Mouse (Mus musculus): Measurements from ENCODE around the gene Aggf1.

Aggf1 gene

GRCm38 (mm10) chr13:95332086-95332899, 42.9 kb downstream of the Aggf1 start:
- DNase-seq (ENCODE audit: low spot score) = no peak

GRCm38 (mm10) chr13:95330507-95330906, 44.6 kb downstream of the Aggf1 start:
- DNase-seq (ENCODE audit: low spot score) = no peak

- DNase-seq (ENCODE audit: low spot score) = no peak
Observed at GRCm38 (mm10) chr13:95328767-95329166, 46.4 kb downstream of the Aggf1 start.

GRCm38 (mm10) chr13:95327345-95327741, 47.8 kb downstream of the Aggf1 start:
- no peak for DNase-seq (ENCODE audit: low spot score)

- no peak for DNase-seq (ENCODE audit: low spot score)
Observed at GRCm38 (mm10) chr13:95326611-95327344, 48.4 kb downstream of the Aggf1 start.

- DNase-seq (ENCODE audit: low spot score) = no peak
Observed at GRCm38 (mm10) chr13:95325907-95326550, 49.1 kb downstream of the Aggf1 start.

GRCm38 (mm10) chr13:95325080-95325906, 49.9 kb downstream of the Aggf1 start:
- DNase-seq (ENCODE audit: low spot score) = peak; percentile 43

- no peak for DNase-seq (ENCODE audit: low spot score)
Observed at GRCm38 (mm10) chr13:95324626-95325079, 50.5 kb downstream of the Aggf1 start.

- no peak for DNase-seq (ENCODE audit: low spot score)
Observed at GRCm38 (mm10) chr13:95323950-95324625, 51.1 kb downstream of the Aggf1 start.

- DNase-seq (ENCODE audit: low spot score) = no peak
Observed at GRCm38 (mm10) chr13:95323400-95323799, 51.8 kb downstream of the Aggf1 start, which contains the start of gene Zbed3. TSS of gene Zbed3 (plus strand) at chr13:95323612.

GRCm38 (mm10) chr13:95320451-95320850, 54.7 kb downstream of the Aggf1 start:
- DNase-seq (ENCODE audit: low spot score) = no peak

GRCm38 (mm10) chr13:95319153-95319552, 56.0 kb downstream of the Aggf1 start:
- DNase-seq (ENCODE audit: low spot score) = no peak

GRCm38 (mm10) chr13:95312016-95312415, 63.1 kb downstream of the Aggf1 start:
- no peak for DNase-seq (ENCODE audit: low spot score)

GRCm38 (mm10) chr13:95307100-95307655, 68.0 kb downstream of the Aggf1 start:
- no peak for DNase-seq (ENCODE audit: low spot score)

GRCm38 (mm10) chr13:95306596-95306995, 68.6 kb downstream of the Aggf1 start:
- no peak for DNase-seq (ENCODE audit: low spot score)
